Mouse (Mus musculus) heart, adult 2 months (tissue): ENCODE measurements around the gene Gpbar1. TPM values are rescaled to one million over a fixed set of nuclear protein-coding genes. Genes with fewer than 3 reads are reported as not detected.
A peak's percentile ranks its signal among the peaks of the same experiment; 100 is the strongest.

ENCODE experiments used
- DNase-seq, 2 experiments: peaks; one replicate each; pipeline ENCODE4 v3.0.0; 2021
- H3K27ac ChIP-seq: fragments of 200-600 bp; 2 replicates; pipeline ENCODE4 v1.8.1; 2022
- H3K27me3 ChIP-seq: fragments of 200-500 bp; 2 replicates; pipeline ENCODE4 v1.6.1; 2012; ENCODE audit warnings: mild to moderate bottlenecking, low read length, inconsistent platforms, mixed read lengths; ENCODE audit not compliant: control insufficient read depth, insufficient read depth
- H3K36me3 ChIP-seq: fragments of 200-500 bp; 2 replicates; pipeline ENCODE4 v1.6.1; 2012; ENCODE audit warnings: low read length, inconsistent platforms; ENCODE audit not compliant: control insufficient read depth, insufficient read depth
- H3K4me1 ChIP-seq: fragments of 200-500 bp; 2 replicates; pipeline ENCODE4 v1.6.1; 2011; ENCODE audit warnings: low read length; ENCODE audit not compliant: control insufficient read depth, insufficient read depth
- H3K4me3 ChIP-seq: fragments of 200-600 bp; 2 replicates; pipeline ENCODE4 v1.8.1; 2022
- H3K79me2 ChIP-seq: fragments of 200-500 bp; replicated peaks from 2 replicates; pipeline ENCODE4 v1.6.1; 2012; ENCODE audit warnings: mild to moderate bottlenecking, inconsistent platforms, low read length, moderate library complexity, mixed read lengths; ENCODE audit not compliant: control insufficient read depth, insufficient read depth
- H3K9ac ChIP-seq: fragments of 200-500 bp; 2 replicates; pipeline ENCODE4 v1.6.1; 2012; ENCODE audit warnings: low read depth, mild to moderate bottlenecking, control low read depth, inconsistent platforms, low read length, mixed read lengths
- CTCF ChIP-seq: fragments of 200-600 bp; IDR thresholded peaks from 2 replicates; pipeline ENCODE4 v1.8.1; 2022; ENCODE audit warnings: antibody characterized with exemption, mild to moderate bottlenecking, moderate library complexity
- EP300 ChIP-seq: fragments of 200-500 bp; IDR thresholded peaks from 2 replicates; pipeline ENCODE4 v1.6.1; 2011; ENCODE audit warnings: low read depth, low read length, control low read depth; ENCODE audit not compliant: insufficient read depth
- POLR2A ChIP-seq: fragments of 200-500 bp; IDR thresholded peaks from 2 replicates; pipeline ENCODE4 v1.6.1; 2011; ENCODE audit warnings: mild to moderate bottlenecking, low read depth, low read length, control low read depth; ENCODE audit not compliant: insufficient read depth
- WGBS: fragments of 180-500 bp; shearing (Covaris S2); methylation state at CpG from one replicate; pipeline ENCODE4 v1.1.7; 2018; 5-methylcytosine and 5-hydroxymethylcytosine counted together
- intact Hi-C: fragments of 180-260 bp; cut with DNase I; formaldehyde crosslinking; loops from one replicate; pipeline ENCODE4 v1.15.1; 2025
- polyA plus RNA-seq: library from polyadenylated mRNA; depleted of rRNA; stranded (reverse); fragments of >200 nt; gene quantifications from 2 replicates; pipeline ENCODE4 v1.2.3, GENCODE M21; 2012
- total RNA-seq, 2 experiments: library from RNA; stranded (reverse); gene quantifications; 2 replicates each; pipeline ENCODE4 v1.2.3; 2021

Gene Gpbar1
- total and polyA plus RNA-seq, 3 experiments = 0.14 TPM; not detected in 2

- TF ChIP-seq CTCF = 0 out of 2 replicates have a peak, but pooled peaks have one; percentile 8
- no peak for TF ChIP-seq POLR2A
- Histone ChIP-seq H3K9ac (no peak overlapping the region), H3K27me3 (no peaks in the 10 kb centered on the region), H3K36me3 (peaks cover 2% of the 10 kb centered on the region; the same call in 1 of the 2 replicates), H3K27ac (no peak overlapping the region), H3K4me1 (no peaks in the 10 kb centered on the region), H3K4me3 (no peak overlapping the region), H3K79me2 (no peaks in the 10 kb centered on the region)
- 86% methylated on average over 8 of the region's 8 CpGs for WGBS
- DNase-seq = no peak
- intact Hi-C loops = no loop called here
Observed at GRCm38 (mm10) chr1:74268750-74269149, 9.6 kb upstream of the Gpbar1 start.

GRCm38 (mm10) chr1:74271659-74272058 lies 6.7 kb upstream of the Gpbar1 start:
- H3K27me3 ChIP-seq = no peaks in the 10 kb centered on the region
- no peak for TF ChIP-seq EP300
- TF ChIP-seq CTCF = no peak
- no peak for TF ChIP-seq POLR2A
- no peak overlapping the region for H3K27ac ChIP-seq
- DNase-seq = no peak
- no peaks in the 10 kb centered on the region for H3K79me2 ChIP-seq
- H3K4me3 ChIP-seq = no peak overlapping the region
- H3K36me3 ChIP-seq = peaks cover 2% of the 10 kb centered on the region; the same call in 1 of the 2 replicates
- H3K4me1 ChIP-seq = peaks cover 2% of the 10 kb centered on the region; the same call in 1 of the 2 replicates
- no peak overlapping the region for H3K9ac ChIP-seq
- intact Hi-C loops = no loop called here
- WGBS = 26% methylated on average over 4 of the region's 4 CpGs

GRCm38 (mm10) chr1:74275015-74275414 lies 3.3 kb upstream of the Gpbar1 start:
- peaks cover 2% of the 10 kb centered on the region; the same call in 1 of the 2 replicates for H3K4me1 ChIP-seq
- WGBS = 30% methylated on average over 9 of the region's 9 CpGs
- no peak overlapping the region for H3K27ac ChIP-seq

GRCm38 (mm10) chr1:74277041-74277440 lies 1.3 kb upstream of the Gpbar1 start:
- WGBS = 70% methylated on average over 6 of the region's 6 CpGs
- TF ChIP-seq CTCF (no peak), EP300 (no peak)
- Histone ChIP-seq H3K4me3 (no peak overlapping the region), H3K27ac (no peak overlapping the region), H3K9ac (no peak overlapping the region), H3K4me1 (peaks cover 2% of the 10 kb centered on the region; the same call in 1 of the 2 replicates), H3K36me3 (no peaks in the 10 kb centered on the region), H3K79me2 (no peaks in the 10 kb centered on the region), H3K27me3 (no peaks in the 10 kb centered on the region)
- no peak for DNase-seq
- intact Hi-C loops = no loop called here

More at GRCm38 (mm10) chr1:74275015-74275414, 3.3 kb upstream of the Gpbar1 start:
- Histone ChIP-seq H3K79me2 (no peaks in the 10 kb centered on the region), H3K9ac (no peak overlapping the region), H3K27me3 (no peaks in the 10 kb centered on the region), H3K36me3 (no peaks in the 10 kb centered on the region), H3K4me3 (no peak overlapping the region)
- intact Hi-C loops = no loop called here
- DNase-seq = no peak
- TF ChIP-seq CTCF (no peak), EP300 (no peak), POLR2A (no peak)

GRCm38 (mm10) chr1:74277883-74278537 lies 340 bp upstream of the Gpbar1 start:
- intact Hi-C loops = no loop called here
- TF ChIP-seq POLR2A (no peak), CTCF (no peak), EP300 (no peak)
- Histone ChIP-seq H3K4me1 (peaks cover 2% of the 10 kb centered on the region; the same call in 1 of the 2 replicates), H3K27me3 (no peaks in the 10 kb centered on the region), H3K4me3 (no peak overlapping the region), H3K79me2 (no peaks in the 10 kb centered on the region), H3K36me3 (no peaks in the 10 kb centered on the region), H3K27ac (no peak overlapping the region), H3K9ac (no peak overlapping the region)
- 58% methylated on average over 8 of the region's 8 CpGs for WGBS
- DNase-seq = no peak

GRCm38 (mm10) chr1:74278988-74279387 lies 638 bp downstream of the Gpbar1 start:
- WGBS = 90% methylated on average over 11 of the region's 11 CpGs

More at GRCm38 (mm10) chr1:74278988-74279387, 638 bp downstream of the Gpbar1 start:
- Histone ChIP-seq H3K36me3 (no peaks in the 10 kb centered on the region), H3K4me1 (peaks cover 4% of the 10 kb centered on the region), H3K79me2 (no peaks in the 10 kb centered on the region), H3K27me3 (no peaks in the 10 kb centered on the region), H3K9ac (no peak overlapping the region), H3K27ac (no peak overlapping the region), H3K4me3 (no peak overlapping the region)
- TF ChIP-seq EP300 (no peak), POLR2A (no peak), CTCF (no peak)
- no peak for DNase-seq
- intact Hi-C loops = no loop called here
